Mouse (Mus musculus): ENCODE measurements around the gene Klhl10. TPM values are rescaled to one million over a fixed set of nuclear protein-coding genes. Genes with fewer than 3 reads are reported as not detected.

Gene Klhl10
- polyA plus RNA-seq, 1 experiment = 0.20 TPM

- Histone ChIP-seq H3K4me3 (no peak overlapping the region), H3K79me2 (ENCODE audit: control insufficient read depth, insufficient read depth) (peaks cover 19% of the 10 kb centered on the region), H3K27me3 (ENCODE audit: control insufficient read depth, insufficient read depth, insufficient read length) (no peaks in the 10 kb centered on the region), H3K36me3 (ENCODE audit: control insufficient read depth, insufficient read depth) (peaks cover 14% of the 10 kb centered on the region), H3ac (ENCODE audit: control insufficient read depth, insufficient read length) (no peak overlapping the region), H3K4me2 (ENCODE audit: low read depth) (no peak overlapping the region)
- no peak for TF ChIP-seq POLR2A (IDR thresholded peaks at IDR 0.05; ENCODE audit: insufficient read length, low read depth)
- TF ChIP-seq CEBPB (IDR thresholded peaks at IDR 0.05; ENCODE audit: insufficient read depth, poor library complexity, severe bottlenecking) = no peak
- no peak for TF ChIP-seq MYOD1 (IDR thresholded peaks at IDR 0.05; ENCODE audit: control insufficient read depth in 1 of 3, insufficient read length in 2 of 3, low read depth in 2 of 3)
- no peak for TF ChIP-seq SRF (IDR thresholded peaks at IDR 0.05; ENCODE audit: control insufficient read depth, insufficient read length, low read depth)
- no peak for TF ChIP-seq TCF3 (IDR thresholded peaks at IDR 0.05; ENCODE audit: insufficient read length, low read depth)
- no peak for TF ChIP-seq REST (IDR thresholded peaks at IDR 0.05; ENCODE audit: insufficient read depth, insufficient read length)
- TF ChIP-seq MAX (IDR thresholded peaks at IDR 0.05; ENCODE audit: low read depth) = no peak
- no peak for TF ChIP-seq USF1 (IDR thresholded peaks at IDR 0.05; ENCODE audit: low read depth)
- TF ChIP-seq TCF12 (IDR thresholded peaks at IDR 0.05; ENCODE audit: insufficient read depth, poor library complexity, severe bottlenecking) = no peak
- TF ChIP-seq E2F4 (IDR thresholded peaks at IDR 0.05; ENCODE audit: insufficient read depth) = no peak
- TF ChIP-seq MYOG (IDR thresholded peaks at IDR 0.05; ENCODE audit: control insufficient read depth in 1 of 3, insufficient read depth in 1 of 3, insufficient read length in 2 of 3, low read depth in 2 of 3) = no peak
- TF ChIP-seq POLR2AphosphoS2 (IDR thresholded peaks at IDR 0.05; ENCODE audit: insufficient read length, low read depth) = no peak
Measured at GRCm38 (mm10) chr11:100408076-100408834, 33.5 kb upstream of the Klhl10 start.

- TF ChIP-seq E2F4 (IDR thresholded peaks at IDR 0.05; ENCODE audit: insufficient read depth) = no peak
- TF ChIP-seq MYOD1 (IDR thresholded peaks at IDR 0.05; ENCODE audit: control insufficient read depth in 1 of 3, insufficient read length in 2 of 3, low read depth in 2 of 3) = peak in 1 of 3 experiments; percentile 40
- TF ChIP-seq MYOG (IDR thresholded peaks at IDR 0.05; ENCODE audit: control insufficient read depth in 1 of 3, insufficient read depth in 1 of 3, insufficient read length in 2 of 3, low read depth in 2 of 3) = peak in 1 of 3 experiments; percentile 17
- peaks cover 14% of the 10 kb centered on the region for H3K36me3 ChIP-seq (ENCODE audit: control insufficient read depth, insufficient read depth)
- no peaks in the 10 kb centered on the region for H3K27me3 ChIP-seq (ENCODE audit: control insufficient read depth, insufficient read depth, insufficient read length)
Measured at GRCm38 (mm10) chr11:100408835-100409462, 32.8 kb upstream of the Klhl10 start.

DNA sequence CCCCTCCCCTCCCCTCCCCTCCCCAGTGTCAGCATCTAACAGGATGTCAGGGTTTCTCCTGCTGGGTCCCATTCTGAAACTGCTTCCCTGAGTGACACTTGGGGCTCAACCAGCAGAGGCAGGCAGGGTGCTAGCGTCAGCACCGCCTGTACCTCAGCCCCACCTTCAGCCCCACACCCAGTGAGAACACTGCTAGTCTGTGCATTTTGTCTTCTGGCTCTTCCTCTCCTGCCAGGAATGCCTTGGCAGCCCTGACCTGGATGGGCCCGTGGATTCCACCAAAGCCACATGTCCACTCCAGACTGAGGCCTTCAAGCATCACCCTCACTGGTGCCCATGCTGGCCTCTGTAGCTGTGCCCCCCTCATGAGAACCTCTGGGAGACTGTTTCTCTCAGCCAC lies 32.0 kb upstream of the Klhl10 start:
- Histone ChIP-seq H3K27me3 (ENCODE audit: control insufficient read depth, insufficient read depth, insufficient read length) (no peaks in the 10 kb centered on the region), H3K4me2 (ENCODE audit: low read depth) (no peak overlapping the region), H3K36me3 (ENCODE audit: control insufficient read depth, insufficient read depth) (peaks cover 14% of the 10 kb centered on the region), H3K4me3 (no peak overlapping the region), H3K79me2 (ENCODE audit: control insufficient read depth, insufficient read depth) (peaks cover 28% of the 10 kb centered on the region), H3ac (ENCODE audit: control insufficient read depth, insufficient read length) (no peak overlapping the region)
- TF ChIP-seq MAX (IDR thresholded peaks at IDR 0.05; ENCODE audit: low read depth) (no peak), CEBPB (IDR thresholded peaks at IDR 0.05; ENCODE audit: insufficient read depth, poor library complexity, severe bottlenecking) (no peak), POLR2AphosphoS2 (IDR thresholded peaks at IDR 0.05; ENCODE audit: insufficient read length, low read depth) (peak; percentile 46)

More at GRCm38 (mm10) chr11:100408835-100409462, 32.8 kb upstream of the Klhl10 start:
- peaks cover 26% of the 10 kb centered on the region for H3K79me2 ChIP-seq (ENCODE audit: control insufficient read depth, insufficient read depth)
- H3K4me2 ChIP-seq (ENCODE audit: low read depth) = no peak overlapping the region
- H3ac ChIP-seq (ENCODE audit: control insufficient read depth, insufficient read length) = no peak overlapping the region
- no peak overlapping the region for H3K4me3 ChIP-seq

DNA sequence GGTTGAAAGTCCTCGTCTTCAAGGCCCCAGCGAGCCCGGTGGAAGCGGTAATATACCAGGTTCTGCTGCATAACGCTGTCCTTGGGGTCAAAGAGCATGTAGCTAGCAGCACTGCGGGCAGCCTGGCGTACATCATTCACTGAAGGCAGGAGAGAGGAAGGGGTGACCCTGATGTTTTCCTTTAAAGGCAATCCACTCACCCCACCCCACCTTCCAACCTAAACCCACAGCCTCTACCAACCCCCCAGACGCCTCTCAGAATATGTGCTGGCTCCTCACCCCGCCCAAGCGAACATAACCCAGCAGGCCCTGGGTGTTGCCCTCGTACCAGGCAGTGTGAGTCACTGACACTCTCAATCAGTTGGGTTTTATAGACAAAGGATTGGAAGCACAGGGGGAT lies 30.0 kb upstream of the Klhl10 start:
- H3ac ChIP-seq (ENCODE audit: control insufficient read depth, insufficient read length) = peak overlapping the region; percentile 87
- peaks cover 44% of the 10 kb centered on the region for H3K79me2 ChIP-seq (ENCODE audit: control insufficient read depth, insufficient read depth)
- TF ChIP-seq E2F4 (IDR thresholded peaks at IDR 0.05; ENCODE audit: insufficient read depth) (no peak), TCF3 (IDR thresholded peaks at IDR 0.05; ENCODE audit: insufficient read length, low read depth) (no peak), MAX (IDR thresholded peaks at IDR 0.05; ENCODE audit: low read depth) (no peak), TCF12 (IDR thresholded peaks at IDR 0.05; ENCODE audit: insufficient read depth, poor library complexity, severe bottlenecking) (no peak), USF1 (IDR thresholded peaks at IDR 0.05; ENCODE audit: low read depth) (no peak), CEBPB (IDR thresholded peaks at IDR 0.05; ENCODE audit: insufficient read depth, poor library complexity, severe bottlenecking) (no peak), POLR2AphosphoS2 (IDR thresholded peaks at IDR 0.05; ENCODE audit: insufficient read length, low read depth) (peak; percentile 56), POLR2A (IDR thresholded peaks at IDR 0.05; ENCODE audit: insufficient read length, low read depth) (peak; percentile 25), MYOD1 (IDR thresholded peaks at IDR 0.05; ENCODE audit: control insufficient read depth in 1 of 3, insufficient read length in 2 of 3, low read depth in 2 of 3) (no peak), MYOG (IDR thresholded peaks at IDR 0.05; ENCODE audit: control insufficient read depth in 1 of 3, insufficient read depth in 1 of 3, insufficient read length in 2 of 3, low read depth in 2 of 3) (peak in 1 of 3 experiments; percentile 7), SRF (IDR thresholded peaks at IDR 0.05; ENCODE audit: control insufficient read depth, insufficient read length, low read depth) (peak; percentile 74), REST (IDR thresholded peaks at IDR 0.05; ENCODE audit: insufficient read depth, insufficient read length) (no peak)
- peak overlapping the region; percentile 88 for H3K4me2 ChIP-seq (ENCODE audit: low read depth)
- H3K36me3 ChIP-seq (ENCODE audit: control insufficient read depth, insufficient read depth) = peaks cover 14% of the 10 kb centered on the region
- H3K27me3 ChIP-seq (ENCODE audit: control insufficient read depth, insufficient read depth, insufficient read length) = no peaks in the 10 kb centered on the region
- peak overlapping the region; percentile 61 for H3K4me3 ChIP-seq

DNA sequence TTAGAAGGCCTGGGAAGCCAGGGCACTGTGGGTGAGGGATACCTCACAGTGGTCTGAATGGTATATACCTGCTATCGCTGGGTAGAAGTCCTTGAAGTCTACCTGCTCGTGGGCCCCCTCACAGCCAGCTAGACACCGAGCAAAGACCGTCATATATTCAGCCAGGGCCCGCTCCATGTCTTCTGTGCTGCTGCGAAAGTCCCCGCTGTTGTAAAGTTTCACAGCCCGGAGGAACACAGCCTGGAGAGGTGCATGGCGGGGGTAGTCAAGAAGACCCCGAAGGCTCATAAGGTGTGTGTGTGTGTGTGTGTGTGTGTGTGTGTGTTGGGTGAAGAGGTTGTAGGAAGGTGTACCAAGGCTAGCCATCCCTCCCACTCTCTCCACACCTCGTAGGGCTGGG lies 28.2 kb upstream of the Klhl10 start:
- no peaks in the 10 kb centered on the region for H3K27me3 ChIP-seq (ENCODE audit: control insufficient read depth, insufficient read depth, insufficient read length)
- H3K4me2 ChIP-seq (ENCODE audit: low read depth) = peak overlapping the region; percentile 88
- H3K36me3 ChIP-seq (ENCODE audit: control insufficient read depth, insufficient read depth) = peaks cover 14% of the 10 kb centered on the region
- H3ac ChIP-seq (ENCODE audit: control insufficient read depth, insufficient read length) = peak overlapping the region; percentile 87
- no peak for TF ChIP-seq MYOG (IDR thresholded peaks at IDR 0.05; ENCODE audit: control insufficient read depth in 1 of 3, insufficient read depth in 1 of 3, insufficient read length in 2 of 3, low read depth in 2 of 3)
- no peak for TF ChIP-seq CEBPB (IDR thresholded peaks at IDR 0.05; ENCODE audit: insufficient read depth, poor library complexity, severe bottlenecking)
- no peak for TF ChIP-seq TCF3 (IDR thresholded peaks at IDR 0.05; ENCODE audit: insufficient read length, low read depth)
- no peak for TF ChIP-seq USF1 (IDR thresholded peaks at IDR 0.05; ENCODE audit: low read depth)
- no peak for TF ChIP-seq E2F4 (IDR thresholded peaks at IDR 0.05; ENCODE audit: insufficient read depth)
- TF ChIP-seq MAX (IDR thresholded peaks at IDR 0.05; ENCODE audit: low read depth) = no peak
- no peak for TF ChIP-seq POLR2A (IDR thresholded peaks at IDR 0.05; ENCODE audit: insufficient read length, low read depth)
- no peak for TF ChIP-seq POLR2AphosphoS2 (IDR thresholded peaks at IDR 0.05; ENCODE audit: insufficient read length, low read depth)
- no peak for TF ChIP-seq TCF12 (IDR thresholded peaks at IDR 0.05; ENCODE audit: insufficient read depth, poor library complexity, severe bottlenecking)
- TF ChIP-seq REST (IDR thresholded peaks at IDR 0.05; ENCODE audit: insufficient read depth, insufficient read length) = no peak
- TF ChIP-seq MYOD1 (IDR thresholded peaks at IDR 0.05; ENCODE audit: control insufficient read depth in 1 of 3, insufficient read length in 2 of 3, low read depth in 2 of 3) = no peak
- no peak for TF ChIP-seq SRF (IDR thresholded peaks at IDR 0.05; ENCODE audit: control insufficient read depth, insufficient read length, low read depth)
- H3K4me3 ChIP-seq = peak overlapping the region; percentile 61
- peaks cover 61% of the 10 kb centered on the region for H3K79me2 ChIP-seq (ENCODE audit: control insufficient read depth, insufficient read depth)
